Mouse (Mus musculus) adrenal gland, adult 8-10 months (tissue): Measurements from ENCODE around the gene Cyb5rl. TPM values are rescaled to one million over a fixed set of nuclear protein-coding genes. Genes with fewer than 3 reads are reported as not detected.

Experiments used
- DNase-seq: peaks from one replicate; pipeline ENCODE4 v3.0.0; 2022
- total RNA-seq, 4 experiments: library from RNA; stranded (reverse); gene quantifications; 2 replicates each; pipeline ENCODE4 v1.2.4; 2022

Cyb5rl gene
- total RNA-seq, 4 experiments from 2014 or later: 28.6 to 43.4 (median 29.7) TPM

GRCm38 (mm10) chr4:107117741-107118385 lies 51.1 kb downstream of the Cyb5rl start:
- DNase-seq: peak; percentile 43

GRCm38 (mm10) chr4:107119056-107119455 lies 52.3 kb downstream of the Cyb5rl start:
- no peak for DNase-seq

- no peak for DNase-seq
Observed at GRCm38 (mm10) chr4:107120676-107121075, 53.9 kb downstream of the Cyb5rl start.

- DNase-seq: peak; percentile 30
Observed at GRCm38 (mm10) chr4:107121165-107121943, 54.6 kb downstream of the Cyb5rl start.

GRCm38 (mm10) chr4:107124376-107124775 lies 57.6 kb downstream of the Cyb5rl start:
- no peak for DNase-seq

GRCm38 (mm10) chr4:107125101-107125500 lies 58.3 kb downstream of the Cyb5rl start:
- no peak for DNase-seq

GRCm38 (mm10) chr4:107126389-107126788 lies 59.6 kb downstream of the Cyb5rl start:
- DNase-seq: no peak

GRCm38 (mm10) chr4:107126891-107127524 lies 60.2 kb downstream of the Cyb5rl start:
- DNase-seq: no peak

GRCm38 (mm10) chr4:107127901-107128669 lies 61.3 kb downstream of the Cyb5rl start:
- no peak for DNase-seq

GRCm38 (mm10) chr4:107129373-107129772 lies 62.6 kb downstream of the Cyb5rl start:
- peak; percentile 22 for DNase-seq

- DNase-seq: no peak
Observed at GRCm38 (mm10) chr4:107130534-107130933, 63.7 kb downstream of the Cyb5rl start.

GRCm38 (mm10) chr4:107134891-107135290 lies 68.1 kb downstream of the Cyb5rl start:
- DNase-seq: no peak

GRCm38 (mm10) chr4:107135663-107136062 lies 68.9 kb downstream of the Cyb5rl start:
- no peak for DNase-seq

- no peak for DNase-seq
Observed at GRCm38 (mm10) chr4:107136531-107136930, 69.7 kb downstream of the Cyb5rl start.

Other genes with a start within 250 kb of the Cyb5rl start
- 100 to 1,000 TPM in 2 of 4 experiments, 10 to 100 TPM in 2; 70.3 to 121 (median 101) TPM for gene Ssbp3, start 156.3 kb upstream of the Cyb5rl start, total RNA-seq
- 100 to 1,000 TPM; 102 to 114 (median 112) TPM for gene Mrpl37, start 120 bp upstream of the Cyb5rl start, total RNA-seq
- gene Cdcp2, start 29.9 kb downstream of the Cyb5rl start, total RNA-seq: under 1 TPM; 0.09 to 0.14 (median 0.12) TPM
- 100 to 1,000 TPM; 451 to 533 (median 471) TPM for gene Tmem59, start 111.4 kb downstream of the Cyb5rl start, total RNA-seq
- gene Tceanc2, start 112.1 kb downstream of the Cyb5rl start, total RNA-seq: 10 to 100 TPM; 23.3 to 31.5 (median 27.7) TPM
- not detected for gene Ldlrad1, start 142.2 kb downstream of the Cyb5rl start, total RNA-seq
- 10 to 100 TPM; 24.4 to 36.1 (median 30.6) TPM for gene Lrrc42, start 186.5 kb downstream of the Cyb5rl start, total RNA-seq
- 10 to 100 TPM; 16.2 to 23.9 (median 20.9) TPM for gene Hspb11, start 186.6 kb downstream of the Cyb5rl start, total RNA-seq
- not detected for gene Dio1, start 240.2 kb downstream of the Cyb5rl start, total RNA-seq
- gene Yipf1, start 247.4 kb downstream of the Cyb5rl start, total RNA-seq: 10 to 100 TPM; 54.4 to 81.5 (median 68.7) TPM